Mouse (Mus musculus): ENCODE results near the gene Usp5.
"Not testable (repeated sequence)": the region's sequence is repeated elsewhere in the genome, so short reads cannot be mapped to it uniquely, and the experiment has no call there.

GRCm38 (mm10) chr6:124831199-124831598 is 1.9 kb upstream of the Usp5 start:
- TF ChIP-seq CTCF (IDR thresholded peaks at IDR 0.05; ENCODE audit: insufficient read depth, low read length); POLR2A (IDR thresholded peaks at IDR 0.05; ENCODE audit: borderline replicate concordance, extremely low read depth, low read depth, low read length): not testable (repeated sequence)

Data from lung, adult 2 months (tissue).